Mouse (Mus musculus) thymus, postnatal 0 days (tissue): ENCODE measurements around the gene 1700014D04Rik. TPM values are rescaled to one million over a fixed set of nuclear protein-coding genes. Genes with fewer than 3 reads are reported as not detected.

Source experiments
- polyA plus RNA-seq: library from polyadenylated mRNA; unstranded; fragments of >200 nt; fragmentation: Nextera tagmentation; extraction: Ambion mirVana; gene quantifications from 2 replicates; pipeline ENCODE4 v1.2.1, GENCODE M21; 2015

Gene 1700014D04Rik
- polyA plus RNA-seq, 1 experiment from 2014 or later: not detected

Other genes with a start within 250 kb of the 1700014D04Rik start
- 14.9 and 16.3 TPM in 2 replicates for gene Agtpbp1, start 161.5 kb downstream of the 1700014D04Rik start, polyA plus RNA-seq
- 65.9 and 78.4 TPM in 2 replicates for gene Naa35, start 161.5 kb downstream of the 1700014D04Rik start, polyA plus RNA-seq
- gene Golm1, start 70.9 kb downstream of the 1700014D04Rik start, polyA plus RNA-seq: 3.9 and 4.5 TPM in 2 replicates
- gene 4921517D22Rik, start 52.6 kb downstream of the 1700014D04Rik start, polyA plus RNA-seq: not detected in 2 replicates
- gene Spata31d1a, start 36.4 kb downstream of the 1700014D04Rik start, polyA plus RNA-seq: not detected in 2 replicates
- gene Spata31d1b, start 34.5 kb downstream of the 1700014D04Rik start, polyA plus RNA-seq: 0.04 TPM in 2 replicates
- not detected in 2 replicates for gene Spata31d1d, start 15.0 kb downstream of the 1700014D04Rik start, polyA plus RNA-seq
- 68.9 and 73.8 TPM in 2 replicates for gene Isca1, start 23.1 kb upstream of the 1700014D04Rik start, polyA plus RNA-seq
- gene Gm49354, start 35.5 kb upstream of the 1700014D04Rik start, polyA plus RNA-seq: not detected in 2 replicates
- 52.1 and 68.0 TPM in 2 replicates for gene Tut7, start 76.4 kb upstream of the 1700014D04Rik start, polyA plus RNA-seq